Mouse (Mus musculus) midbrain, embryonic 10.5 days (tissue): ENCODE measurements around the gene Ss18l2. TPM values are rescaled to one million over a fixed set of nuclear protein-coding genes. Genes with fewer than 3 reads are reported as not detected.

ENCODE experiments used
- polyA plus RNA-seq: library from polyadenylated mRNA; unstranded; fragments of >200 nt; fragmentation: Nextera tagmentation; extraction: Ambion mirVana; gene quantifications from 2 replicates; pipeline ENCODE4 v1.2.1, GENCODE M21; 2016

Ss18l2 gene
- polyA plus RNA-seq, 1 experiment from 2014 or later: 91.8 TPM

Other genes starting within 250 kb of the Ss18l2 start
- gene Cck, start 214.6 kb upstream of the Ss18l2 start, polyA plus RNA-seq: 6.0 and 7.2 TPM in 2 replicates
- gene Lyzl4, start 68.2 kb upstream of the Ss18l2 start, polyA plus RNA-seq: not detected in 2 replicates
- 0.35 and 0.80 TPM in 2 replicates for gene Vipr1, start 67.6 kb upstream of the Ss18l2 start, polyA plus RNA-seq
- gene Sec22c, start 4.8 kb upstream of the Ss18l2 start, polyA plus RNA-seq: 18.4 and 21.9 TPM in 2 replicates
- 56.1 and 59.5 TPM in 2 replicates for gene Nktr, start 8.8 kb downstream of the Ss18l2 start, polyA plus RNA-seq
- gene Zfp651, start 49.0 kb downstream of the Ss18l2 start, polyA plus RNA-seq: 4.8 and 6.6 TPM in 2 replicates
- gene Klhl40, start 67.3 kb downstream of the Ss18l2 start, polyA plus RNA-seq: 0.15 and 0.16 TPM in 2 replicates
- gene Hhatl, start 82.2 kb downstream of the Ss18l2 start, polyA plus RNA-seq: not detected in 2 replicates
- gene Ccdc13, start 129.1 kb downstream of the Ss18l2 start, polyA plus RNA-seq: 2.4 and 2.9 TPM in 2 replicates
- gene Higd1a, start 148.0 kb downstream of the Ss18l2 start, polyA plus RNA-seq: 207 and 245 TPM in 2 replicates
- 0.78 and 0.84 TPM in 2 replicates for gene Ackr2, start 188.0 kb downstream of the Ss18l2 start, polyA plus RNA-seq
- not detected in 2 replicates for gene Cyp8b1, start 206.0 kb downstream of the Ss18l2 start, polyA plus RNA-seq
- 0.68 and 0.85 TPM in 2 replicates for gene Fam198a, start 240.7 kb downstream of the Ss18l2 start, polyA plus RNA-seq